Mouse (Mus musculus) CH12.LX (cell line): Measurements from ENCODE around the gene Zfp786. TPM values are rescaled to one million over a fixed set of nuclear protein-coding genes. Genes with fewer than 3 reads are reported as not detected.
A peak's percentile ranks its signal among the peaks of the same experiment; 100 is the strongest.

Experiments used
- DNase-seq: peaks from one replicate; pipeline ENCODE4 v3.0.0-alpha.2; 2013; ENCODE audit errors: extremely low read depth
- H3K27ac ChIP-seq: 2 replicates; pipeline ENCODE4 v1.5.1; 2012; ENCODE audit warnings: low read depth, mild to moderate bottlenecking, control low read depth, moderate library complexity; ENCODE audit not compliant: insufficient read depth
- H3K27me3 ChIP-seq: replicated peaks from 2 replicates; pipeline ENCODE3; 2012; ENCODE audit warnings: inconsistent platforms
- H3K36me3 ChIP-seq, 2 experiments: replicated peaks in 1 of 2; 2 replicates each; pipeline versions ENCODE3 to v1.6.1; 2012; ENCODE audit warnings: inconsistent platforms in 1 of 2, low read length in 1 of 2, mild to moderate bottlenecking in 1 of 2, mixed read lengths in 1 of 2, moderate library complexity in 1 of 2; ENCODE audit not compliant: control insufficient read depth in 1 of 2, insufficient read depth in 1 of 2
- H3K4me1 ChIP-seq, 2 experiments: 2 replicates each; pipeline ENCODE4 v1.6.1; 2012; ENCODE audit warnings: inconsistent platforms in 1 of 2, moderate library complexity in 1 of 2; ENCODE audit not compliant: insufficient read depth in 2 of 2, control insufficient read depth in 1 of 2
- H3K4me2 ChIP-seq: 2 replicates; pipeline ENCODE4 v1.6.1; 2012; ENCODE audit warnings: low read depth, mild to moderate bottlenecking, control low read depth; ENCODE audit not compliant: poor library complexity, insufficient read depth, severe bottlenecking
- H3K4me3 ChIP-seq, 3 experiments: fragments of 150-350 bp in 1 of 3; sonication (generic) in 1 of 3; replicated peaks in 1 of 3; 2 replicates each; pipeline versions ENCODE3 to v1.5.1; 2011 to 2012; ENCODE audit warnings: low read depth in 2 of 3, low read length in 2 of 3, mild to moderate bottlenecking in 2 of 3, moderate library complexity in 2 of 3, control low read depth in 1 of 3, improper control_type of control experiment in 1 of 3, inconsistent platforms in 1 of 3, mixed read lengths in 1 of 3; ENCODE audit not compliant: poor library complexity in 1 of 3
- H3K79me2 ChIP-seq: replicated peaks from 2 replicates; pipeline ENCODE4 v1.6.1; 2012; ENCODE audit warnings: mild to moderate bottlenecking, moderate library complexity; ENCODE audit not compliant: control insufficient read depth, poor library complexity, insufficient read depth, severe bottlenecking; ENCODE audit errors: extremely low read depth
- H3K9ac ChIP-seq: 2 replicates; pipeline ENCODE4 v1.6.1; 2012; ENCODE audit warnings: low read depth, mild to moderate bottlenecking, control low read depth, moderate library complexity; ENCODE audit not compliant: insufficient read depth
- H3K9me3 ChIP-seq: replicated peaks from 2 replicates; pipeline ENCODE3; 2012; ENCODE audit warnings: low read length, inconsistent platforms, mixed read lengths
- BHLHE40 ChIP-seq: IDR thresholded peaks from 2 replicates; pipeline ENCODE4 v1.6.1; 2011; ENCODE audit warnings: mild to moderate bottlenecking, low read depth, low read length, improper control_type of control experiment
- CHD2 ChIP-seq: IDR thresholded peaks from 2 replicates; pipeline ENCODE4 v1.6.1; 2011; ENCODE audit warnings: low read length, improper control_type of control experiment
- CTCF ChIP-seq, 2 experiments: IDR thresholded peaks in 1 of 2; conservative IDR thresholded peaks in 1 of 2; 2 replicates each; pipeline ENCODE4 v1.5.1; 2011 to 2012; ENCODE audit warnings: low read depth in 2 of 2, low read length in 2 of 2, improper control_type of control experiment in 1 of 2, inconsistent platforms in 1 of 2, mild to moderate bottlenecking in 1 of 2, moderate library complexity in 1 of 2
- E2F4 ChIP-seq: IDR thresholded peaks from 2 replicates; pipeline ENCODE4 v1.6.1; 2011; ENCODE audit warnings: low read depth, low read length, improper control_type of control experiment; ENCODE audit not compliant: insufficient replicate concordance
- HCFC1 ChIP-seq: IDR thresholded peaks from 2 replicates; pipeline ENCODE4 v1.6.1; 2012; ENCODE audit warnings: low read depth, mild to moderate bottlenecking, inconsistent platforms, low read length, improper control_type of control experiment
- JUN ChIP-seq: IDR thresholded peaks from 2 replicates; pipeline ENCODE4 v1.6.1; 2011; ENCODE audit warnings: low read depth, mild to moderate bottlenecking, low read length, improper control_type of control experiment, moderate library complexity; ENCODE audit not compliant: insufficient read depth
- JUND ChIP-seq: conservative IDR thresholded peaks from 2 replicates; pipeline ENCODE4 v1.6.1; 2011; ENCODE audit warnings: low read depth, low read length, improper control_type of control experiment
- KAT2A ChIP-seq: IDR thresholded peaks from 2 replicates; pipeline ENCODE4 v1.6.1; 2012; ENCODE audit warnings: low read length, improper control_type of control experiment, inconsistent platforms; ENCODE audit not compliant: insufficient replicate concordance
- MAFK ChIP-seq: IDR thresholded peaks from 2 replicates; pipeline ENCODE4 v1.6.1; 2011; ENCODE audit warnings: low read length, improper control_type of control experiment; ENCODE audit not compliant: insufficient replicate concordance
- MAZ ChIP-seq: IDR thresholded peaks from 2 replicates; pipeline ENCODE4 v1.6.1; 2012; ENCODE audit warnings: low read depth, mild to moderate bottlenecking, inconsistent platforms, low read length, improper control_type of control experiment, moderate library complexity
- MEF2A ChIP-seq: IDR thresholded peaks from 2 replicates; pipeline ENCODE4 v1.6.1; 2014; ENCODE audit warnings: low read depth, mild to moderate bottlenecking, inconsistent platforms, low read length, improper control_type of control experiment, borderline replicate concordance
- MXI1 ChIP-seq: IDR thresholded peaks from 2 replicates; pipeline ENCODE4 v1.6.1; 2011; ENCODE audit warnings: mild to moderate bottlenecking, low read depth, low read length, improper control_type of control experiment
- MYC ChIP-seq: IDR thresholded peaks from 2 replicates; pipeline ENCODE4 v1.6.1; 2011; ENCODE audit warnings: low read depth, mild to moderate bottlenecking, improper control_type of control experiment, low read length
- NELFE ChIP-seq: IDR thresholded peaks from 2 replicates; pipeline ENCODE4 v1.6.1; 2011; ENCODE audit warnings: low read depth, low read length, improper control_type of control experiment
- NRF1 ChIP-seq: IDR thresholded peaks from 2 replicates; pipeline ENCODE4 v1.6.1; 2014; ENCODE audit warnings: low read depth, mild to moderate bottlenecking, inconsistent platforms, low read length, improper control_type of control experiment, moderate library complexity
- PAX5 ChIP-seq: IDR thresholded peaks from 2 replicates; pipeline ENCODE4 v1.6.1; 2012; ENCODE audit warnings: low read length, inconsistent platforms, mixed read lengths
- POLR2AphosphoS2 ChIP-seq: IDR thresholded peaks from 2 replicates; pipeline ENCODE4 v1.6.1; 2011; ENCODE audit warnings: low read depth, low read length, improper control_type of control experiment
- RAD21 ChIP-seq: IDR thresholded peaks from 2 replicates; pipeline ENCODE4 v1.6.1; 2011; ENCODE audit warnings: low read depth, mild to moderate bottlenecking, low read length, improper control_type of control experiment, moderate library complexity
- RCOR1 ChIP-seq: conservative IDR thresholded peaks from 2 replicates; pipeline ENCODE4 v1.6.1; 2012; ENCODE audit warnings: low read depth, mild to moderate bottlenecking, inconsistent platforms, low read length, improper control_type of control experiment
- SMC3 ChIP-seq: IDR thresholded peaks from 2 replicates; pipeline ENCODE4 v1.6.1; 2011; ENCODE audit warnings: low read depth, low read length, improper control_type of control experiment
- TCF12 ChIP-seq: IDR thresholded peaks from 2 replicates; pipeline ENCODE4 v1.6.1; 2014; ENCODE audit warnings: low read depth, mild to moderate bottlenecking, inconsistent platforms, low read length, improper control_type of control experiment
- UBTF ChIP-seq: IDR thresholded peaks from 2 replicates; pipeline ENCODE4 v1.6.1; 2012; ENCODE audit warnings: low read depth, mild to moderate bottlenecking, inconsistent platforms, low read length, improper control_type of control experiment, moderate library complexity
- USF1 ChIP-seq: IDR thresholded peaks from 2 replicates; pipeline ENCODE4 v1.6.1; 2014; ENCODE audit warnings: low read depth, mild to moderate bottlenecking, inconsistent platforms, low read length, improper control_type of control experiment
- USF2 ChIP-seq: conservative IDR thresholded peaks from 2 replicates; pipeline ENCODE4 v1.6.1; 2011; ENCODE audit warnings: low read depth, low read length, improper control_type of control experiment
- ZC3H11A ChIP-seq: IDR thresholded peaks from 2 replicates; pipeline ENCODE4 v1.6.1; 2012; ENCODE audit warnings: low read depth, mild to moderate bottlenecking, inconsistent platforms, low read length, improper control_type of control experiment
- ZKSCAN1 ChIP-seq: IDR thresholded peaks from 2 replicates; pipeline ENCODE4 v1.6.1; 2012; ENCODE audit warnings: low read depth, inconsistent platforms, low read length, improper control_type of control experiment, borderline replicate concordance
- ZMIZ1 ChIP-seq: IDR thresholded peaks from 2 replicates; pipeline ENCODE4 v1.6.1; 2012; ENCODE audit warnings: low read depth, mild to moderate bottlenecking, inconsistent platforms, low read length, improper control_type of control experiment
- dilution Hi-C: fragments of 300-500 bp; cut with MboI; formaldehyde crosslinking; loops from 2 replicates; pipeline ENCODE4 v1.14.3; 2020; ENCODE audit warnings: low sequenced_read_pairs; ENCODE audit not compliant: extremely low pct_unique_long_range_greater_than_20kb, extremely low pct_ligation_motif_present
- in situ Hi-C: fragments of 300-500 bp; cut with MboI; formaldehyde crosslinking; loops from 3 replicates; pipeline ENCODE4 v1.14.3; 2019; ENCODE audit warnings: low sequenced_read_pairs, low pct_ligation_motif_present, low pct_unique_long_range_greater_than_20kb, mixed read lengths
- polyA plus RNA-seq: library from polyadenylated mRNA; unstranded; fragments of >175 nt; gene quantifications from 2 replicates; pipeline ENCODE4 v1.2.1, GENCODE M21; 2012; ENCODE audit warnings: low read depth; ENCODE audit not compliant: insufficient read length
- total RNA-seq, 2 experiments: library from RNA; depleted of rRNA; stranded (reverse); fragments of 300-350 nt in 1 of 2; fragments of >200 nt in 1 of 2; gene quantifications; 2 replicates each; pipeline ENCODE4 v1.2.3; 2012 to 2014

Gene Zfp786
- total and polyA plus RNA-seq, 3 experiments: 0.30 to 0.89 (median 0.40) TPM

- no peaks in the 10 kb centered on the region for H3K79me2 ChIP-seq
- peaks cover 4% of the 10 kb centered on the region for H3K27me3 ChIP-seq
- H3K4me1 ChIP-seq: peaks cover 2 to 12% of the 10 kb centered on the region in 2 experiments
- H3K9me3 ChIP-seq: no peaks in the 10 kb centered on the region
- H3K27ac ChIP-seq: no peak overlapping the region
- dilution Hi-C loops: no loop called here
- H3K4me3 ChIP-seq: no peak overlapping the region
- TF ChIP-seq TCF12 (no peak), MEF2A (no peak), UBTF (no peak), BHLHE40 (no peak), USF2 (no peak), JUND (no peak), ZMIZ1 (no peak), CTCF (conservative IDR thresholded peaks at IDR 0.05 in 1 of 2, IDR thresholded peaks at IDR 0.05 in 1 of 2; ENCODE audit: low read depth in 2 of 2, low read length in 2 of 2) (peak in 1 of 2 experiments; percentile 31; a peak in 2 of 4 replicates), RAD21 (peak; percentile 31), MAFK (no peak), NELFE (no peak), CHD2 (no peak)
- in situ Hi-C loops: loop anchor here (5.0 kb wide), 1 partner anchor 35 kb away; no protein-coding TSS in a partner anchor
- H3K9ac ChIP-seq: no peak overlapping the region
- H3K4me2 ChIP-seq: no peak overlapping the region
- H3K36me3 ChIP-seq: no peaks in the 10 kb centered on the region
- no peak for DNase-seq
These were observed 3.2 kb downstream of the Zfp786 start for GRCm38 (mm10) chr6:47827462-47827861.

GRCm38 (mm10) chr6:47824241-47824640 is 6.4 kb downstream of the Zfp786 start:
- Histone ChIP-seq H3K4me2 (no peak overlapping the region), H3K9ac (no peak overlapping the region), H3K36me3 (peaks cover 0 to 5% of the 10 kb centered on the region in 2 experiments), H3K79me2 (no peaks in the 10 kb centered on the region)
- TF ChIP-seq MAZ: no peak
- no peak for TF ChIP-seq BHLHE40
- TF ChIP-seq CHD2: no peak
- TF ChIP-seq USF1: no peak
- no peak for TF ChIP-seq ZC3H11A
- TF ChIP-seq MXI1: no peak
- TF ChIP-seq NRF1: no peak
- TF ChIP-seq MEF2A: no peak
- TF ChIP-seq JUN: no peak
- no peak for TF ChIP-seq POLR2AphosphoS2
- no peak for TF ChIP-seq RCOR1
- no peak for TF ChIP-seq MAFK
- TF ChIP-seq HCFC1: no peak
- TF ChIP-seq SMC3: no peak
- TF ChIP-seq ZKSCAN1: no peak
- TF ChIP-seq TCF12: no peak
- TF ChIP-seq KAT2A: no peak
- no peak for TF ChIP-seq E2F4
- no peak for TF ChIP-seq MYC
- no peak for TF ChIP-seq PAX5
- TF ChIP-seq, all 38 proteins: peak for 0
- no peak for DNase-seq
- no peak overlapping the region for H3K27ac ChIP-seq
- H3K4me3 ChIP-seq: no peak overlapping the region
- dilution Hi-C loops: no loop called here
- no peaks in the 10 kb centered on the region for H3K27me3 ChIP-seq
- H3K9me3 ChIP-seq: no peaks in the 10 kb centered on the region
- peaks cover 0 to 2% of the 10 kb centered on the region in 2 experiments; a peak in 1 of 4 replicates for H3K4me1 ChIP-seq
- in situ Hi-C loops: no loop called here
